Mouse (Mus musculus): ENCODE results near the gene Gm28042. TPM values are rescaled to one million over a fixed set of nuclear protein-coding genes. Genes with fewer than 3 reads are reported as not detected.

The Gm28042 gene
- polyA plus RNA-seq, 1 experiment = 0.30 TPM

- TF ChIP-seq CTCF (IDR thresholded peaks at IDR 0.05; ENCODE audit: insufficient read depth, low read length) = no peak
- no peak for TF ChIP-seq POLR2A (IDR thresholded peaks at IDR 0.05; ENCODE audit: borderline replicate concordance, extremely low read depth, low read depth, low read length)
- 79% methylated on average over 6 of the region's 6 CpGs for WGBS
- no peak overlapping the region for H3K4me3 ChIP-seq (replicated peaks; ENCODE audit: extremely low read depth, low read depth, low read length)
- H3K4me1 ChIP-seq (ENCODE audit: control insufficient read depth, insufficient read depth, low read length) = no peaks in the 10 kb centered on the region
- no peak for DNase-seq
These were observed 37.3 kb downstream of the Gm28042 start for GRCm38 (mm10) chr2:120064639-120065038.

- H3K4me1 ChIP-seq (ENCODE audit: control insufficient read depth, insufficient read depth, low read length) = no peaks in the 10 kb centered on the region
- no peak overlapping the region for H3K4me3 ChIP-seq (replicated peaks; ENCODE audit: extremely low read depth, low read depth, low read length)
- no peak for DNase-seq
- no peak for TF ChIP-seq CTCF (IDR thresholded peaks at IDR 0.05; ENCODE audit: insufficient read depth, low read length)
- TF ChIP-seq POLR2A (IDR thresholded peaks at IDR 0.05; ENCODE audit: borderline replicate concordance, extremely low read depth, low read depth, low read length) = no peak
- WGBS = 92% methylated on average over 10 of the region's 10 CpGs
These were observed 38.0 kb downstream of the Gm28042 start for GRCm38 (mm10) chr2:120065243-120065642.

GRCm38 (mm10) chr2:120066224-120066623, 38.9 kb downstream of the Gm28042 start:
- H3K4me3 ChIP-seq (replicated peaks; ENCODE audit: extremely low read depth, low read depth, low read length) = no peak overlapping the region
- TF ChIP-seq POLR2A (IDR thresholded peaks at IDR 0.05; ENCODE audit: borderline replicate concordance, extremely low read depth, low read depth, low read length) (no peak), CTCF (IDR thresholded peaks at IDR 0.05; ENCODE audit: insufficient read depth, low read length) (no peak)
- DNase-seq = peak; percentile 56
- WGBS = 67% methylated on average over 3 of the region's 3 CpGs
- no peaks in the 10 kb centered on the region for H3K4me1 ChIP-seq (ENCODE audit: control insufficient read depth, insufficient read depth, low read length)

GRCm38 (mm10) chr2:120068555-120069465, 41.5 kb downstream of the Gm28042 start:
- WGBS = 50% methylated on average over 16 of the region's 16 CpGs
- DNase-seq = peak; percentile 36
- no peak overlapping the region for H3K4me3 ChIP-seq (replicated peaks; ENCODE audit: extremely low read depth, low read depth, low read length)
- TF ChIP-seq CTCF (IDR thresholded peaks at IDR 0.05; ENCODE audit: insufficient read depth, low read length) = peak; percentile 75
- TF ChIP-seq POLR2A (IDR thresholded peaks at IDR 0.05; ENCODE audit: borderline replicate concordance, extremely low read depth, low read depth, low read length) = no peak
- no peaks in the 10 kb centered on the region for H3K4me1 ChIP-seq (ENCODE audit: control insufficient read depth, insufficient read depth, low read length)

GRCm38 (mm10) chr2:120069466-120069990, 42.2 kb downstream of the Gm28042 start:
- H3K4me1 ChIP-seq (ENCODE audit: control insufficient read depth, insufficient read depth, low read length) = no peaks in the 10 kb centered on the region
- TF ChIP-seq CTCF (IDR thresholded peaks at IDR 0.05; ENCODE audit: insufficient read depth, low read length) (no peak), POLR2A (IDR thresholded peaks at IDR 0.05; ENCODE audit: borderline replicate concordance, extremely low read depth, low read depth, low read length) (no peak)
- no peak overlapping the region for H3K4me3 ChIP-seq (replicated peaks; ENCODE audit: extremely low read depth, low read depth, low read length)
- no peak for DNase-seq
- WGBS = 68% methylated on average over 8 of the region's 8 CpGs

- no peak for TF ChIP-seq POLR2A (IDR thresholded peaks at IDR 0.05; ENCODE audit: borderline replicate concordance, extremely low read depth, low read depth, low read length)
- no peak for TF ChIP-seq CTCF (IDR thresholded peaks at IDR 0.05; ENCODE audit: insufficient read depth, low read length)
- Histone ChIP-seq H3K4me1 (ENCODE audit: control insufficient read depth, insufficient read depth, low read length) (no peaks in the 10 kb centered on the region), H3K4me3 (replicated peaks; ENCODE audit: extremely low read depth, low read depth, low read length) (no peak overlapping the region)
- 94% methylated on average over 4 of the region's 4 CpGs for WGBS
- no peak for DNase-seq
These were observed 46.8 kb downstream of the Gm28042 start for GRCm38 (mm10) chr2:120074096-120074495.

- TF ChIP-seq POLR2A (IDR thresholded peaks at IDR 0.05; ENCODE audit: borderline replicate concordance, extremely low read depth, low read depth, low read length) (no peak), CTCF (IDR thresholded peaks at IDR 0.05; ENCODE audit: insufficient read depth, low read length) (peak; percentile 33; the same call in 1 of the 2 replicates)
- DNase-seq = peak; percentile 60
- no peaks in the 10 kb centered on the region for H3K4me1 ChIP-seq (ENCODE audit: control insufficient read depth, insufficient read depth, low read length)
- 8% methylated on average over 36 of the region's 36 CpGs for WGBS
- H3K4me3 ChIP-seq (replicated peaks; ENCODE audit: extremely low read depth, low read depth, low read length) = peak overlapping the region; percentile 8
These were observed 48.9 kb downstream of the Gm28042 start for GRCm38 (mm10) chr2:120076076-120076705.

- peaks cover 11% of the 10 kb centered on the region for H3K4me1 ChIP-seq (ENCODE audit: control insufficient read depth, insufficient read depth, low read length)
- TF ChIP-seq POLR2A (IDR thresholded peaks at IDR 0.05; ENCODE audit: borderline replicate concordance, extremely low read depth, low read depth, low read length) = no peak
- TF ChIP-seq CTCF (IDR thresholded peaks at IDR 0.05; ENCODE audit: insufficient read depth, low read length) = no peak
- no peak for DNase-seq
- H3K4me3 ChIP-seq (replicated peaks; ENCODE audit: extremely low read depth, low read depth, low read length) = no peak overlapping the region
- 83% methylated on average over 2 of the region's 2 CpGs for WGBS
These were observed 55.1 kb downstream of the Gm28042 start for GRCm38 (mm10) chr2:120082416-120082815.

- peak; percentile 72 for DNase-seq
- Histone ChIP-seq H3K4me1 (ENCODE audit: control insufficient read depth, insufficient read depth, low read length) (peaks cover 11% of the 10 kb centered on the region), H3K4me3 (replicated peaks; ENCODE audit: extremely low read depth, low read depth, low read length) (no peak overlapping the region)
- TF ChIP-seq CTCF (IDR thresholded peaks at IDR 0.05; ENCODE audit: insufficient read depth, low read length) = peak; percentile 87
- 0 out of 2 replicates have a peak, but pooled peaks have one; percentile 3 for TF ChIP-seq POLR2A (IDR thresholded peaks at IDR 0.05; ENCODE audit: borderline replicate concordance, extremely low read depth, low read depth, low read length)
- WGBS = 34% methylated on average over 14 of the region's 14 CpGs
These were observed 57.5 kb downstream of the Gm28042 start for GRCm38 (mm10) chr2:120084593-120085361.
